Mouse (Mus musculus) brain, embryonic 18.5 days (tissue): ENCODE results near the gene Unc13c.

ENCODE experiments used
- DNase-seq: peaks from one replicate; pipeline ENCODE4 v3.0.0-alpha.2; 2012; ENCODE audit warnings: low read depth, low spot score

The Unc13c gene

DNA sequence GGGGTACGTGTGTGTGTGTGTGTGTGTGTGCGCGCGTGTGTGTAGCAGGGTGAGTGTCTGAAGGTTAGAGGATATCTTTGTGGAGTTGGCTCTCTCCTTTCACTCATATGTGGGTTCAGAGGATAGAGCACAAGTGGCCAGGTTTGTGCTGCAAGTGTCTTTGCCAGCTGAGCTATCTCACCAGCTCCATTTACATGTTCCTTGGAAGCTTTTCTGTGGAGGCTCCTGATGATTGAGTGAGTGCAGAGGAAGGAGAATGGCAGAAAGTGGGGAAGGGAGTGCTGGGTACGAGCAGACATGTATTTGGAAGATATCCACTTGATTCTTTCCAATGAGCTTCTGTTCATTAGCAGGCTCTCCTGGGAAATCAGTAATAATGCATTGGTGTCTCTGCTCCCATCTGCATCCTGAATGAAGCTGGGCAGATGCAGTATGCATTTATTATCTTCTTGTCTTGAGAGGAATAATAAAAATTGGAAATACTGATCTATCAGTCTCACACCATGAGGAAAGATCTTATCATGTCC is 86.3 kb downstream of the Unc13c start:
- no peak for DNase-seq

DNA sequence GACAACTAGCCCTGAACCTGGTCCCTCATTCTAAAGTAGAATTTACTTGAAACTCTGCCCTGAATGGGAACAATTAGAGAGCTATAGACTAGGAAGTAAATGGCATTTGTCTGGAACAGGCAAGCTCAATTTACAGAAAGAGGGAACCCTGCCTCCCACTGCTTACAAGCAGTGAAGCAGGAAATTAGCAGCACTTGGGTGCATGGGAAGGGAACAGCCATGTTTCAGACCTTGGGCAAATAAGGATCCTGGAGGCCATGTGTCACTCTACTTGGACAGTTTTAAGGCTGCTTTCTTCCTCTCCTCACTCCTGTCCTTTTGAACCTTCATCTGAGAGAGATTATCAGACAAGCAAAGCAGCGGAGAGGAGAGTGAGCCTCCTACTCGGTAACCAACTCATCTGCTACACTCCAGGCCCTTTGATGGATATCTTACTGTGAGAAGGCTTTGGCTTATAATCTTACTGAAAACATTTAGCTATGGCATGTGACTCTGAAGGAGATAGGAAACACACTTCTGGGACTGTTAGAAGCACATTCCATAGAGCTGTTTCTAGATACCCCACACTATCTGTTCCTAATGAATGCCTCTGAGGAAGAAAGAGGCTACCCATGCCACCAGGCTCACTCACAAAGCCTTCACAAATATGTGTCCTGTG is 101.2 kb downstream of the Unc13c start:
- DNase-seq: no peak

GRCm38 (mm10) chr9:73866666-73867065 is 102.1 kb downstream of the Unc13c start:
- no peak for DNase-seq

DNA sequence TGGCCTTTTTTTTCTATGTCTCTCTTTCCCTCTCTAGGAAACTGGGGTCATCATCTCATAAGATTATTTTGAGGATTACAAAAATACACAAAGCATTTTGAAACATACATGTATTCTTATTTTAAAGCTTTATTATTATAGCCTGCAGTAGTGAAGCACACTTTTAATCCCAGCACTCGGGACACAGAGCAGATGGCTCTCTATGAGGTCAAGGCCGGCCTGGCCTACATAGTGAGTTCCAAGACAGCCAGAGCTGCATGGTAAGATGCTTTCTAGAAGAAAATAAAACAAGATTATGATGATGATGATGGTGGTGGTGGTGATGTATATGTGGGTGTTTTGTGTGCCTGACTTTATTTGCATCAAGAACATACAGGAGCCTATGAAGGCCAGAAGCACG is 109.3 kb downstream of the Unc13c start:
- DNase-seq: no peak

GRCm38 (mm10) chr9:73854281-73854680 is 114.5 kb downstream of the Unc13c start:
- no peak for DNase-seq

- no peak for DNase-seq
Measured at GRCm38 (mm10) chr9:73806681-73807080, 162.1 kb downstream of the Unc13c start.

- no peak for DNase-seq
Measured at GRCm38 (mm10) chr9:73774616-73775015, 194.2 kb downstream of the Unc13c start.

DNA sequence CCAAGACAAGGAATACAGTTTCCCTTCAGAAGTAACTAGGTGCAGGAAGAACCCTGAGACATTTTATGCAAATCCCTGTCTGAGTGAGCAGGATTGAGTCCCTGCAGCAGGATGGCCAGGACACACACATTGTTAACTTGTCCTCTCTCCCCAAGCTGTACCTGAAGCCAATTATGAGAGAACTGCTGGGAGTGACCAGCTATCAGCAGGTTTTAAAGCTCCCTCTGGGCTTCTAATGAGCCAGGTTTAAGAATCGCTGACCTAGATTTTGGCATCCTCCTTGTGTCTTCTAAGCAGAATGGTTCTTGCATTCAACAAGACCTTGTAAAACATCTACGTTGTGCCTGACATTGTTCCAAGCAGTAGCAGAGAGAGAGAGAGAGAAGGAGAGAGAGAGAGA is 213.6 kb downstream of the Unc13c start:
- DNase-seq: no peak

DNA sequence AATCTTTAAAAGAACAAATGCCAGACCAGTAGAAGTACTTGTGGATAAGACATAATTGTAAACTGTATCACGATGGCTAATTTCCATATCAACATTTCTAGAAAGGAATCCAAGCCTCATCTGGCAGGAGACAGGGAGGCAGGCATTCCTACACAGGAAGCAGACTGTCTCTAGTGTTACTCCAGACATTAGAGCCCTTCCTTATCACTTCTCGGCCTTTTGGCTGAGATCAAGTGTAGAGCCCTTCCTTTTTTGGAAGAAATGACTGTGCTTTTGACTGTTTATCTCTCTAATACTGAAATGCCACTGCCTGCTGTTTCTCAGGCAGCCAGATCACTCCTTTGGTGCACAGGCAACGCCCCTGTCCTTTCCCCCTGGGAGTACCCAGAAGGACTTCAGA is 215.3 kb downstream of the Unc13c start:
- DNase-seq: no peak

GRCm38 (mm10) chr9:73751344-73751743 is 217.4 kb downstream of the Unc13c start:
- DNase-seq: no peak

DNA sequence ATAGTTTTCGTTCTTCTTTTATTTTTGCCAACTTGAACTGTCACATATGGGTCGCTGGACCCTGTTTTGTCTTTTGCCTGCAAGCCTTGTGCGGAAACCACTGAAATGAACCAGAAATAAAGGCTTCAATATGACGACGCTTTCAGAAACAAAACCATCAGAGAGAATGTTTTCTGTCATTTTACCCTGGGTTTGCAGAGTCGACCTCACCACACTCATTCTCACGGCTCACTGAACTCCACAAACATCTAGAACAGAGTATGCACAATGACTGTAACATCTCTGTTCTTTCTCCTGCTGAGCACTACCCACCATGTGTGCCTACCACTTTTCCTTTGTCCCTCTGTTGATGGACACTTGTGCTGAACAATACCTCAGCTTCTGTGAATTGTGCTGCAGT is 234.3 kb downstream of the Unc13c start:
- DNase-seq: no peak

- no peak for DNase-seq
Measured at GRCm38 (mm10) chr9:73725717-73726662, 242.8 kb downstream of the Unc13c start.

- no peak for DNase-seq
Measured at GRCm38 (mm10) chr9:73724776-73725175, 244.0 kb downstream of the Unc13c start.

GRCm38 (mm10) chr9:73713508-73713907 is 255.3 kb downstream of the Unc13c start:
- DNase-seq: no peak

DNA sequence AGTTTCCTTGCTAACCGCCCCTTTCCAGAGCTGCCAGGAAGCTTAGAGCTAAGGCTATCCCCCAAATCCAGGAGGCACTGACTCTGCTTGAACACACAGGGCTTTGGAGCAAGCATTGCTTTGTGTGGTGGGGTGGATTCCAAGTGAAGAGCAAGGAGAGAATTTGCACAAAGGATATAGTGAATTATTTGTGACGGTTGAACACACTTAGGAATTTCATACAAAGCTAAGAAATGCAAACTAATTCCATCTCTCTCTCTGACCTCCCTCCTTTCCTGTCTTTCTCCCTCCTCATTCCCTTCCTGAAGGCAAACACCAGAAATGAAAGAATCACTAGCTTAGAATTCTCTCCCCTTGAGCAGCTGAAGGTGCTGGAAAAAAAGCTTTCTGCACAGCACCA is 271.7 kb downstream of the Unc13c start:
- no peak for DNase-seq

GRCm38 (mm10) chr9:73681580-73681979 is 287.2 kb downstream of the Unc13c start:
- DNase-seq: no peak

- peak; percentile 12 for DNase-seq
Measured at GRCm38 (mm10) chr9:73680545-73681495, 287.9 kb downstream of the Unc13c start.

DNA sequence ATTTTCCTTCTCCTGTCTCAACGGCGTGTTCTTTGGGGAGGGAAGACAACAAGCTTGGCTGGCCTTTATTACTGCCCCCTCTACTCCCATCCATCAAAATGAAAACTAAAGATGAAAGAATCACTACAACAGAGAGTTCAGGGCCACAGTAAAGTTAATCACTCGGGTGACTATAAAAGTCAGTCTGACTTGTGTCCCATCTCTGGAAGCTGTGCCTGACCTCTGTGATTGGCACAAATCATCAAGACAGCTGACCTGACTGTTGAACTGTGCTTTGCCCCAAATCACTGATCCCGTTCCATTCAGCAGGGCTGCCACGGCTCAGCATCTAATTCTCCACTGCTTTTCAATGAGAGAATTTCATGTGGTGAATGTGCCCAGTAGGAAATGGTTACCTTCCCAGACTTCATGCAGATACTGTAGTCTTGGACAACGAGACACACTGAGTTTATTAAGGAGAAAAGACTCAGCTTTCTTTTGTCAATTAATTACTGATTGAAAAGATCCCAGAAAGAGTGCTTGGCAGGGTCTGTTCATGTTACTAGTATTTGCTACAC is 297.0 kb downstream of the Unc13c start:
- DNase-seq: no peak

GRCm38 (mm10) chr9:73670040-73670439 is 298.7 kb downstream of the Unc13c start:
- DNase-seq: no peak

DNA sequence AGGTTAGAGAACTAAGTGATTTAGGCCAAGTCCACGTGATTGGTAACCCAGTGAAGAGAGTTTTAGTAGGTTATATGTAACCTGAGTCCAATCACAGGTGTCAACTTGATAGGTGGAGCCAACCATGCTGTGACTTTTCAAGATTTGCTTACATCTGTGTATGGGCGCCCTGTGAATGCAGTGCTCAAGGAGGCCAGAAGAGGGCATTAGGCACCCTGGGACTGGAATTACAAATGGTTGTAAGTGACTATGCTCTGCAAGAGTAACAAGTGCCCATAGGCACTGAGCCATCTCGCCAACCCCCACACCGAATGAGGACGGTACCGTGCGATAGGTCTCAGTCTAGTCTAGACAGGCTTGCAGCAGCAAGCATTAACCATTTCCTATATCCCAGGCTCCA is 305.9 kb downstream of the Unc13c start:
- no peak for DNase-seq

DNA sequence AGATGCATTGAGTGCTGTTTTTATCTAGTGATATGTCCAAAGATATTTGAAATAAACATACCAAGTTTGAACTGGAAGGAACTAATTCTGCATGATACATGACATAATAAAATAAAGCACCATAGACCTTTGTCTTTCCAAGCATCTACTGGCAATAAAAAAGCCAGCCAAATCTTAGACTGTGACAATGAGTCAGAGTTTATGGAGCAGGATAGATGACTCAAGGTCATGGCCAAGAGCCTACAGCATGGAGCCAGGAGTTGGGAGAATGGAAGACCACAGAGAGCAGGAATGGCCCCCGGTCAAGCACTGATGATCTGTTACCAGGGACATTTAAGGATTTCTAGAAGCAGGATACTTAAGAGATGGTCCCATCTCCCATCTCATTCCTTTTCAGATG is 319.7 kb downstream of the Unc13c start:
- no peak for DNase-seq
